Mouse (Mus musculus) lung, postnatal 0 days (tissue): ENCODE measurements at regions not wholly inside any gene's neighbourhood (a gene's known extent, or its start where the extent isn't known, plus 50 kb on each side); places are given as distances from the start of the nearest gene placed in this dataset.

Experiments used
- CTCF ChIP-seq: IDR thresholded peaks from 2 replicates; pipeline ENCODE4 v1.5.1; 2016; ENCODE audit warnings: antibody characterized with exemption, mild to moderate bottlenecking
- EP300 ChIP-seq: IDR thresholded peaks from 2 replicates; pipeline ENCODE4 v1.6.1; 2016; ENCODE audit warnings: antibody characterized with exemption, mild to moderate bottlenecking, control low read depth

DNA sequence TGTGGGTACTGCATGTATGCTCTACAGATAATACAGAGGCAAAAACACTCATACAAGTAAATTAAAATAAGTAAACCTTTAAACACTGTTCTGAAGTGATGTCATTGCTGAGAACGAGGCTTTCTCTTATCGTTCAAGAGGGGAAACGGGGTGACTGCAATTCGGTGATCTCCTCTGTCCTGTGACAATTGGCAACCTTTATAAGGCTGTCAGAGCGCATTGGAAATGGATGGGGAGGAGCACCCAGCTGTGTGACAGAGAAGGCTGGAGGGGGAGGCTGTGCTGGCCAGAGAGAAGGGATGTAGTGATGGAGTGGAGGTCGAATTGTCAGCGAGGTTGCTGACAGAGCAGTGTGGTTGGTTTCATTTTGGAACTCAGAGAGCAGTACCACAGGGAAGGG is 428.0 kb downstream of the Glrx3 start:
- TF ChIP-seq EP300 (no peak), CTCF (no peak)
